Mouse (Mus musculus): ENCODE results near the gene Spata21.

The Spata21 gene

DNA sequence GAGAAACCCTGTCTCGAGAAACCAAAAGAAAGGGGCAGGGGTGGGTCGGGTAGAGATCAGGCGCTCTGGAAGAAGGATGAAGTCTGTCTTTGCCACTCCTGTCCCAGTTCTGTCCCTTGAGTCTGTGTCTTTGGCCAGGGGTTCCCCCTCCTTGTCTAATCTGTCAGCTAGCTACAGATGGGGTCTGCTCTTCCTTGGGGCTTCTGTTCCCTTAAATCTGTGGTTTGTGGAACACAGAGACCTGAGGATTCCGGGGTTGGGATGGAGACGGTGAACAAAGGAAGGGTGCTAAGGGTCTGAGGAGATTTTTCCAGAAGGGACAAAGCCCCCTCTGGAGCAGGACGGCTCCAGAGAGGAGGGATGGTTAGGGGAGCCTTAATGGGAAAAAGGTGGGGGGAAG is at the start of gene Spata21:
Spata21 (plus strand) TSS at position 301 of the 400 bp plus-strand sequence.
- DNase-seq (ENCODE audit: low spot score in 2 of 2) = no peak

DNA sequence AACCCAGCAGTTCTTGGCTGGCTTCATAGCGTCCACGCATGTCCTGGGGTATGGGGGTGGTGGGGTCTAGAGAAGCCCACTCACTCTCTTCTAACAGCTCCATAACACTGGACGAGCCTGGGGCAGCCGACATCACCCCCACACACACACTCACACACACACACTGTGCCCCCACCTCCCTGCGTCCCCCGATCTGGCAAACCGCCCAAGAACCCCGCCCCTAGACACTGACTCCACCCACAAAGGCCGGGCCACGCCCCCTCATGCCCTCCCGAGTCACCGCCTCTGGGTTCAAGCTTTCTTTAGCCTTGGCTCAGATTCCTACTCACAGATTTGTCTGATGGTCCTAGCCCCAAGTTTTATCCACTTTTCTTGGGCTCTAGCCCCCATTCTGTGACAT is 47.0 kb upstream of the Spata21 start:
- no peak for DNase-seq (ENCODE audit: low spot score in 2 of 2)

- DNase-seq (ENCODE audit: low spot score in 2 of 2) = peak in 1 of 2 experiments; percentile 27
Measured at GRCm38 (mm10) chr4:141044816-141045215, 43.3 kb upstream of the Spata21 start.

- no peak for DNase-seq (ENCODE audit: low spot score in 2 of 2)
Measured at GRCm38 (mm10) chr4:141048810-141049475, 39.2 kb upstream of the Spata21 start.

GRCm38 (mm10) chr4:141049476-141049835 is 38.7 kb upstream of the Spata21 start:
- no peak for DNase-seq (ENCODE audit: low spot score in 2 of 2)

DNA sequence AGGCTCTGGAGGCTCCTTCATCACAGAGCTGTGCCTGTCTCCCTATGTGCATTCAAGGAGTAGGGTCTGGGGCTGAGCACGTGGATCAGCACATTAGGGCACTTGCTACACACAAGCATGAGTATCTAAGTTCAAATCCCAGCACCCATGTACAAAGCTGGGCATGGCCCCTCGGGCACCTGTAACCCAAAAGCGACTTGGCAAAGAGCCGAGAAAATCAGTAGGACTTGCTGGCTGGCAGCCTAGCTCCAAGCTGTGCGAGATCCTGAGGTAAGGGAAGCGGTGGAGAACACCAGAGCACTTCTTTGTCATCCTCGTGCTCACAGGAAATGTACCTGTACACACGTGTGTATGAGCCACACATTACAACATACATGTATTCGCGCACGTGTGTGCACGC is 35.7 kb upstream of the Spata21 start:
- DNase-seq (ENCODE audit: low spot score in 2 of 2) = no peak

GRCm38 (mm10) chr4:141053138-141053537 is 35.0 kb upstream of the Spata21 start:
- no peak for DNase-seq (ENCODE audit: low spot score in 2 of 2)

DNA sequence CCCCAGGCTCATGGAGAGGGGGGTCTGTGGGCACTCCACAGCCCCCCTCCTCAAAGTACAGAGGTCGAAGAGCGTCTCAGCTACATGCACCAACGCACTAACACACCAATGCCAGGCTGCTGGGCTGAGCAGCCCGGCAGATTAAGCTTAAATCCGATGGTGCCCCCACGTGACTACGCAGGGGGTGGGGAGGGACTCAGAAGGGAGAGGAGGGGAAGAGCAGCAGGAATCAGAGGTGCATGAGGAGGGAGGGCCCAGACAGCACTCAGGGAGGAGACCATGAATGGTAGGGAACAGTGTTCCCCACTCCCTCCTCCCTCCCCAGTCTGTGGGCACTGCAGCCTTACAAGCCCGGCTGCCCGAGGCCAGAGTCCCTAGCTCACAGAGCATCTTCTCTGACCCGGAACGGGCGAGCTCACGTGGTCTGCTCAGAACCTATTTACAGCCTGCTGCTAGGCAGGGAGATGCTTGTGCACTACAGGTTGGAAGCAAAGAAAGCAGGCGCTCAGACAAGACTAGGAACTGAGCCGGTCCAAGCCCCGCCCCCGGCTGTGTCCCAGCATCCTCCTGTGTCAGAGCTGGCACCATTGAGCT is 34.5 kb upstream of the Spata21 start:
- no peak for DNase-seq (ENCODE audit: low spot score in 2 of 2)

- no peak for DNase-seq (ENCODE audit: low spot score in 2 of 2)
Measured at GRCm38 (mm10) chr4:141056970-141057369, 31.2 kb upstream of the Spata21 start.

DNA sequence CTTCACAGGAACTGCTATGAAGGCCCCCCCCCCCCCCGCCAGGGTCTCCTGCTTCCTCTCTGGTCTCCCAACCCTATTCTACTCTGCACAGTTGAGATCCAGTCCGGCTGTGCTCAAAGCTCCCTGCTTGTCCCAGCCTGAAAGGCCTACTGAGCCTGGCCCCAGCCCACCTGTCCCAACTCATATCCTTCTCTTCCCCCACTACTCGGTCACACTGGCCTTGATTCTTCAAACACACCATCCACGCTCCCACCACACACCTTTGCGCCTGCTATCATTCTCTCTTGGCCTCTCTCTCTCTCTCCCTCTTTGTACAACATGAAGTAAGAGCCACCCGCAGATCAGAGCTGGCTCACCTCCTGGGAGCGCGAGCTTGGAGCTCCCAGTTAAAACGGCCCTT is 29.3 kb upstream of the Spata21 start:
- DNase-seq (ENCODE audit: low spot score in 2 of 2) = no peak

DNA sequence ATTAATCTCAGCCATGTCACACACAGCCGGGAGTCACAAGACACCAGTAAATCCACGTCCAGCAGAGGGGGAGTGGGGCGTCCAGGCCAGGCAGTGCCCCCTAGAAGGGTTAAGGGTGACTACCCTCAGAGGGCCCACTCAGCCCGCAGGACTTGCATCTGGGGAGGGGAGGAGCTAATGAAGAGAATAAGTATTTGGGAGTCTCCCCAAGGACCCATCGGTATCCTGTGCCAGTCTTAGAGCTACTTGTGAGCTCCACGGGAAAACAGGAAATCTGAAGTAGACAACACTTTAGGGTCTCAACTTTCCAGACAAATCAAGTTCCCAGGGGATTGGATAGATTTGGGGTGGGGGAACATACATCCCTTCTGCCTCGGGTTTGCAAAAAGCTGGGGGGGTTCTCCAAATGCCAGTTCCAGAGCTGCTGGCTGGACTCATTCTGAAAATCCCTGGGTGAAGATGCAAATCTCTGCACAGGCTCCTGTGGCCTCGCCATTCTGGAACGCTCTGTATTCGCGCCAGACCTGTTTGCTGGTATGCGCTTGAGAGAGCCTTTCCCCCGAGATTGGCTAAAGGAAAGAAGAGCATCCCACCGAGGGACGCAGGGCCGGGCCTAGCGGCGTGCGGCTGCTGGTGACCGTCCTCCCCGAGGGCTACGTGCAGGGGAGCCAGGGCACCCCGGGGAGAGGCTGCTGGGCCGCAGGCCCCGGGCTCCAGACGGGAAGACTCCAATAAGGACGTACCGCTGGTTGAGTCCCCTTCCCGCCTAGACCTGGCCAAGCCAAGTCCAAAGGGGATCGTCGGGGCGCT is 28.3 kb upstream of the Spata21 start:
- DNase-seq (ENCODE audit: low spot score in 2 of 2) = no peak

DNA sequence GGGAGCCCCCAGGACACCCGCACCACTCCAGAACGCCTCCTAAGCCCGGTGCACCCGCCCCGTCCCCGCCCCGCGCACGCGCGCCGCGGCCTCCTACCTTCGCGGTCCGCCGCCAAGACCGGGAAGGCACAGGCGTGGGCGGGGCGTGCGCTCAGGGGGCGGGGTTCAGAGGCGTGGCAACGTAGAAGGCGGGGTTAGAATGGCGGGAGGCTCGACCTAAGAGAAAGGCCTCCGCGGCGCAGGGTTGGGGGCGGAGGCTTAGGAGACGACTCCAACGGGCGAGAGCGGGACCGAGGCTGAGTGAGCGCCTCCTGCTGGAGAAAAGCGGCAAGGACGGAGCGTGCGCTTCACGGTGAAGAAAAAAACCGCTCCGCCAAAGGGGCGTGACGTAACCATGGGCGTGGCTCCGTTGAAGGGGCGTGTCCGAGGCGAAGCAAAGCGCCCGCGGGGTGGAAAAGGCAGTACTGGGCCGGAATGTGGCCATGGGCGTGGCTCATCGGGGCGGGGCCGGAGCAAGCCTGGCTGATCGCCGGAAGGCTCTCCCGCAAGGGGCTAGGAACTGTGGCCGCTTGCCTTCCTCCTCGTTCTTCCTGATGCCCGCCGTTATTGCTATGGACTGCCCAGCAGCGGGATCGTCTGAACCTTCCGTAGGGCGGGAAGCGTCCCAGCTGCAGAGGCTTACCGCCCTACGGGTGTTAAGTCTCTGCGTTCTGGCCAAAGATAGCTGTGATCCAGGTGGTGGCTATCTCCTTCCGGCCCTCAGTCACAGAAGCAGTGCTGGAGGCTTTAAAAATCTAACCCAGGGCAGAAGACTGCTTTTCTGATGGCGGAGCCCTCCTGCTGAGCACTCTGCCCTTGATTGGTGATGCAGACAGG is 27.5 kb upstream of the Spata21 start, which contains the start of gene Crocc:
Crocc (minus strand) TSS at position 125 of the 876 bp plus-strand sequence.
- DNase-seq (ENCODE audit: low spot score in 2 of 2) = peak; percentile 99 to 100

GRCm38 (mm10) chr4:141064104-141064659 is 24.0 kb upstream of the Spata21 start:
- no peak for DNase-seq (ENCODE audit: low spot score in 2 of 2)

DNA sequence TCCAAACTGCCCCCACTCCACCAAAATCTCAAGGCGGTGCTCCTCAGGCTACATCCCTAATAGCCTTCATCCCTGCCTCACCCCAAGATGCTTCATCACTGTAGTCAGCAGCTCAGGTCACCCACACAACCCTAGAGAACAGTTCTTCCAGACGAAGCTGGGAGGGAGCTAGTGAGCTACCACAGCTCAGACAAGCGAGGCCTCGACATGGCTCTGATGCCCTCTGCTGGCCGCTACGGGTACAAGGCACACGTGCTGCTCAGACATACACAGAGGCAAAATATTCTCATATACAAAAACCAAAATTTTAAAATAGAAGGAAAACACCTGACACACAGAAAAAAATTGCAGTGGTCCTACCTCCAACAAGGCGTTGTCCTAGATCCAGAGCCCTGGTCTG is 23.0 kb upstream of the Spata21 start:
- DNase-seq (ENCODE audit: low spot score in 2 of 2) = peak; percentile 41 to 54

GRCm38 (mm10) chr4:141066709-141067515 is 21.2 kb upstream of the Spata21 start:
- DNase-seq (ENCODE audit: low spot score in 2 of 2) = no peak

DNA sequence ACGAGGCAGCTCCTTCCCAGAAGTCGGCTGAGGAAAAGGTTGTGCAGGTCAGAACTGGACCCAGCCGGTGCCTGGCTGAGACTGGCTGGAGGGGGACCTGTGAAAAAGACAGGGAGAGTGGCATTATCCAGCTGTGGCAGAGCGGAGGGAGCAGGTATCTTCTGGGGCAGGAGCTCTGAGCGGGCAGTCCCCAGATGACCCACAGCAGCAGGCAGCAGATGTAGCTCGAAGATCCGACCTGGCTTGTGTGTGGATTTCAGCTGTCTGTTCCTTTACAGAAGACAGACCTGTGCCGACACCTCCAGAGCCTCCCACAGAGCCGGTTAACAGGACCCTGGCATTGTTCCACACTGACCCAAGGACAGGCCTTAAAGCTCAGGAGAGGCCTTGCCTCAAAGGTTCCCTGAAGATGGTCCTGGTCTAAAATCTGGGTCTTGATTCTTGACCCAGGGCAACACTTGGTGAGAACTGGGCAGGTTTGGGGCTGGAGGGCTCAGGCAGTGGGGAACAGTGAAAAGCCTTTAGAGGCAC is 20.6 kb upstream of the Spata21 start:
- DNase-seq (ENCODE audit: low spot score in 2 of 2) = no peak

GRCm38 (mm10) chr4:141068655-141069054 is 19.5 kb upstream of the Spata21 start:
- DNase-seq (ENCODE audit: low spot score in 2 of 2) = no peak

DNA sequence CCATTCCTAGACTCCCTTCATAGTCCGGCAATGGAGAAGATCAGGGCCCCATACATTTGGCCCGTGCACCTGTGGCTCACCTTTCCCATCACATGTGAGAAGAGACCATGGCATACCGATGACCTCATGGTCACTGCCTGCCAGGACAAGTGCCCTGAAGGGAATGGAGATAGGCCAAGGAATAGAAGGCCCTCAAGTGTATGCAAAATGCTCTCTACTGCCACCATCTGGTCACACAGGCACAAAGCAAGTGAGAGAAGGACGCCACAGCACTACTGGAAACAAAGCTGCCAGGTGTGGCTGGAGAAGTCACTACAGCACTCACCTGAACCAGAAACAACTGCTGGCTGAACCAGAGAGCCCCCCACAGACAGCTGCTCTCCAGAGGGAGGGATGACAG is 18.4 kb upstream of the Spata21 start:
- DNase-seq (ENCODE audit: low spot score in 2 of 2) = no peak

DNA sequence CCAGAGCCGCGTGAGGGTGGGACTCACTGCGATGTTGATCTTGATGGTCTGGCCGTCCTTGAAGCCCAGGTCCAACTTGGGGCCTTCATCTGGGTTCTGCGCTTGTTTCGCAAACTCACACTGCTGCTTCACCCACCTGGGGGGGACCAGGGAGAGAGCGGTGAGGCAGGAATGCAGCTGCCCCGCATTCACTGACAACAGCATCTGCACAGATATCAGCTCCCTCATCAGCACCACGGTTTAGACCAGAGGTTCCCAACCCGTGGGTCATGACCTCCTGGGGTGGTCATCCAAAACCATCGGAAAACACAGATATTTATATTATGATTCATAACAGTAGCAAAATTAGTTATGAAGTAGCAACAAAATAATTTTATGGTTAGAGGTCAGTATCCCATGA is 15.6 kb upstream of the Spata21 start:
- no peak for DNase-seq (ENCODE audit: low spot score in 2 of 2)

GRCm38 (mm10) chr4:141073661-141074060 is 14.5 kb upstream of the Spata21 start:
- no peak for DNase-seq (ENCODE audit: low spot score in 2 of 2)

All from urinary bladder, adult 18-20 months (tissue).